Mouse (Mus musculus) liver, postnatal 0 days (tissue): ENCODE results near the gene Zfp985. TPM values are rescaled to one million over a fixed set of nuclear protein-coding genes. Genes with fewer than 3 reads are reported as not detected.
A peak's percentile ranks its signal among the peaks of the same experiment; 100 is the strongest.
"Not testable (repeated sequence)": the region's sequence is repeated elsewhere in the genome, so short reads cannot be mapped to it uniquely, and the experiment has no call there.

Experiments
- ATAC-seq: fragments of 200-750 bp; cut with Nextera tagmentation; 2 replicates; pipeline ENCODE4 v1.8.0; 2017; ENCODE audit warnings: mild to moderate bottlenecking, moderate library complexity
- DNase-seq: peaks from one replicate; pipeline ENCODE4 v3.0.0-alpha.2; 2016
- H3K27ac ChIP-seq: fragments of 300-500 bp; sonication (generic); 2 replicates; pipeline ENCODE4 v1.5.1; 2014; ENCODE audit warnings: antibody characterized with exemption, moderate library complexity, mild to moderate bottlenecking, low read depth
- H3K27me3 ChIP-seq: fragments of 300-500 bp; sonication (generic); 2 replicates; pipeline ENCODE4 v1.6.1; 2014; ENCODE audit warnings: low read length, control low read depth, mixed read lengths; ENCODE audit not compliant: insufficient read depth
- H3K36me3 ChIP-seq: fragments of 300-500 bp; sonication (generic); replicated peaks from 2 replicates; pipeline ENCODE4 v1.6.1; 2014; ENCODE audit warnings: mild to moderate bottlenecking, control low read depth, low read length, moderate library complexity, mixed read lengths; ENCODE audit not compliant: insufficient read depth
- H3K4me1 ChIP-seq: fragments of 300-500 bp; sonication (generic); 2 replicates; pipeline ENCODE4 v1.6.1; 2014; ENCODE audit warnings: antibody characterized with exemption, mild to moderate bottlenecking, control low read depth; ENCODE audit not compliant: insufficient read depth
- H3K4me2 ChIP-seq: fragments of 300-500 bp; sonication (generic); 2 replicates; pipeline ENCODE4 v1.6.1; 2014; ENCODE audit warnings: low read depth, mild to moderate bottlenecking, low read length, moderate library complexity, mixed read lengths
- H3K4me3 ChIP-seq: fragments of 300-500 bp; sonication (generic); 2 replicates; pipeline ENCODE4 v1.5.1; 2014; ENCODE audit warnings: low read depth, low read length
- H3K9ac ChIP-seq: fragments of 300-500 bp; sonication (generic); replicated peaks from 2 replicates; pipeline ENCODE4 v1.6.1; 2014; ENCODE audit warnings: mild to moderate bottlenecking, moderate library complexity
- H3K9me3 ChIP-seq: fragments of 300-500 bp; sonication (generic); 2 replicates; pipeline ENCODE4 v1.6.1; 2016; ENCODE audit warnings: mild to moderate bottlenecking, control low read depth, low read length, mixed read lengths
- CTCF ChIP-seq: sonication (generic); IDR thresholded peaks from 2 replicates; pipeline ENCODE4 v1.5.1; 2016; ENCODE audit warnings: antibody characterized with exemption, low read depth
- EP300 ChIP-seq: IDR thresholded peaks from 2 replicates; pipeline ENCODE4 v1.6.1; 2016; ENCODE audit warnings: antibody characterized with exemption, low read depth, mild to moderate bottlenecking
- WGBS: fragments of 180-500 bp; shearing (Covaris S2); extraction: QIAGEN DNeasy Blood & Tissue Kit; methylation state at CpG from one replicate; pipeline ENCODE4 v1.1.7; 2014; ENCODE audit not compliant: insufficient replicate concordance; 5-methylcytosine and 5-hydroxymethylcytosine counted together
- polyA plus RNA-seq: library from polyadenylated mRNA; unstranded; fragments of >200 nt; fragmentation: Nextera tagmentation; extraction: Ambion mirVana; gene quantifications from 2 replicates; pipeline ENCODE4 v1.2.1, GENCODE M21; 2015

Zfp985 gene
- polyA plus RNA-seq, 1 experiment from 2014 or later, result 0.04 TPM

- no peaks in the 10 kb centered on the region for H3K27me3 ChIP-seq
- no peak overlapping the region for H3K4me2 ChIP-seq
- 57% methylated on average over 6 of the region's 6 CpGs for WGBS
- no peaks in the 10 kb centered on the region for H3K36me3 ChIP-seq
- no peaks in the 10 kb centered on the region for H3K9me3 ChIP-seq
- no peak overlapping the region for H3K27ac ChIP-seq
- no peak overlapping the region for H3K4me3 ChIP-seq
- no peak for ATAC-seq
- TF ChIP-seq EP300 (no peak), CTCF (no peak)
- no peak overlapping the region for H3K9ac ChIP-seq
- H3K4me1 ChIP-seq, result no peaks in the 10 kb centered on the region
- DNase-seq, result no peak
These were observed 12.5 kb downstream of the Zfp985 start for GRCm38 (mm10) chr4:147565426-147566220.

- not testable (repeated sequence) for H3K4me3 ChIP-seq, H3K9ac ChIP-seq, ATAC-seq, H3K27ac ChIP-seq, H3K27me3 ChIP-seq, H3K36me3 ChIP-seq, H3K9me3 ChIP-seq, H3K4me2 ChIP-seq, H3K4me1 ChIP-seq, DNase-seq
- 69% methylated on average over 8 of the region's 8 CpGs for WGBS
These were observed 18.1 kb downstream of the Zfp985 start for GRCm38 (mm10) chr4:147571156-147571555.

GRCm38 (mm10) chr4:147579371-147579770 is 26.3 kb downstream of the Zfp985 start:
- not testable (repeated sequence) for H3K9ac ChIP-seq, ATAC-seq, H3K4me3 ChIP-seq, H3K27me3 ChIP-seq, DNase-seq, H3K36me3 ChIP-seq, H3K27ac ChIP-seq, H3K4me1 ChIP-seq, H3K9me3 ChIP-seq, H3K4me2 ChIP-seq
- WGBS, result 74% methylated on average over 4 of the region's 4 CpGs

- no peaks in the 10 kb centered on the region for H3K36me3 ChIP-seq
- no peaks in the 10 kb centered on the region for H3K4me1 ChIP-seq
- TF ChIP-seq CTCF, result no peak
- no peak for TF ChIP-seq EP300
- 56% methylated on average over 1 of the region's 1 CpGs for WGBS
- ATAC-seq (peak; percentile 15; the same call in 1 of the 2 replicates), DNase-seq (no peak)
- no peak overlapping the region for H3K4me2 ChIP-seq
- no peak overlapping the region for H3K9ac ChIP-seq
- H3K9me3 ChIP-seq, result peaks cover 6% of the 10 kb centered on the region; the same call in 1 of the 2 replicates
- no peak overlapping the region for H3K4me3 ChIP-seq
- no peaks in the 10 kb centered on the region for H3K27me3 ChIP-seq
- no peak overlapping the region for H3K27ac ChIP-seq
These were observed 33.7 kb downstream of the Zfp985 start for GRCm38 (mm10) chr4:147586511-147587473.

GRCm38 (mm10) chr4:147594630-147595029 is 41.6 kb downstream of the Zfp985 start:
- H3K4me3 ChIP-seq, DNase-seq, ATAC-seq, H3K4me1 ChIP-seq, H3K27me3 ChIP-seq, H3K9ac ChIP-seq, H3K9me3 ChIP-seq, H3K36me3 ChIP-seq, H3K27ac ChIP-seq, H3K4me2 ChIP-seq: not testable (repeated sequence)
- 62% methylated on average over 3 of the region's 3 CpGs for WGBS

- H3K9ac ChIP-seq, result no peak overlapping the region
- WGBS, result 41% methylated on average over 1 of the region's 1 CpGs
- no peak overlapping the region for H3K27ac ChIP-seq
- no peak for DNase-seq
- no peaks in the 10 kb centered on the region for H3K4me1 ChIP-seq
- H3K4me3 ChIP-seq, result no peak overlapping the region
- H3K27me3 ChIP-seq, result no peaks in the 10 kb centered on the region
- H3K4me2 ChIP-seq, result no peak overlapping the region
- ATAC-seq, result no peak
- H3K9me3 ChIP-seq, result peaks cover 3% of the 10 kb centered on the region; the same call in 1 of the 2 replicates
- TF ChIP-seq EP300 (no peak), CTCF (no peak)
- H3K36me3 ChIP-seq, result no peaks in the 10 kb centered on the region
These were observed 44.6 kb downstream of the Zfp985 start for GRCm38 (mm10) chr4:147597685-147598084.
